Mouse (Mus musculus) gastrocnemius, adult 18-20 months (tissue): ENCODE measurements around the gene 4933405L10Rik. TPM values are rescaled to one million over a fixed set of nuclear protein-coding genes. Genes with fewer than 3 reads are reported as not detected.
A peak's percentile ranks its signal among the peaks of the same experiment; 100 is the strongest.

Experiments used
- DNase-seq: peaks from one replicate; pipeline ENCODE4 v3.0.0; 2021; ENCODE audit warnings: low spot score
- total RNA-seq, 2 experiments: library from RNA; stranded (reverse); gene quantifications; 2 replicates each; pipeline ENCODE4 v1.2.3; 2021

Gene 4933405L10Rik
- total RNA-seq, 2 experiments from 2014 or later, result not detected

DNA sequence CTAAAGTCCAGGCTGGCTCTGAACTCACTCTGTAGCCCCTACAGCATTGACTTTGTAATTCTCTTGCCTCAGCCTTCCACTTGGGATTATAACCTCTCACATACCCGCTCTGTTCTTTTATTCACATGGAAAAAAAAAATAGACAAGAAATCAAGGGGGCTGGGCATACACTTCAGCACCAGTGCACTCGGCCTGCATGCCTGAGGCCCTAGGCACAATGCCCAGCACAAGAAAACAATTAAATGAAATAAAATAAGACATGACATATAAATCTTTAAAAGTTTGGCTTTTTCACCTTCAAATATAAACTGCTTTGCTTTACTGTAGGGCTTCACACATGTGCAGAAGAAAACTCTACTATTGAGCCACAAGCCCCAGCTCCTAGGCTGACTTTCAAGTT is 46.5 kb downstream of the 4933405L10Rik start:
- no peak for DNase-seq

DNA sequence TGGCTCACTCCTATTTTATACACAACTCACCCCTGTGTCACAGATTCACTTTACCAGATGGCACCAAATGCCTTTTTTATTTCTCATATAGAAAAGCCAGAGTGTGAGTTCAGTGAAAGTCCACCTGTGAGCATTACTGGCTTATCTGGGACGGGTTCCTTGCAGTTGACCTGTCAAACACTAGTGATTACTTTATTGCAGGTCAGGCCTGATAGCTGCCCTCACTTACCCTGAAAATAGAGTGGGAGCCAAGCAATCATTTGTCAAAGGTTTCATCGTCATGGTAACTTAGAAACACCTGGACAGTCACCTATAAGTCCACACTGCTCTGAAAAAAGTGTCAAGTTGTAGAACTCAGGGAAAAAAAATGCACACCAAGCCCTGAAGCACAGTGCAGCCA is 47.2 kb downstream of the 4933405L10Rik start:
- DNase-seq, result no peak

DNA sequence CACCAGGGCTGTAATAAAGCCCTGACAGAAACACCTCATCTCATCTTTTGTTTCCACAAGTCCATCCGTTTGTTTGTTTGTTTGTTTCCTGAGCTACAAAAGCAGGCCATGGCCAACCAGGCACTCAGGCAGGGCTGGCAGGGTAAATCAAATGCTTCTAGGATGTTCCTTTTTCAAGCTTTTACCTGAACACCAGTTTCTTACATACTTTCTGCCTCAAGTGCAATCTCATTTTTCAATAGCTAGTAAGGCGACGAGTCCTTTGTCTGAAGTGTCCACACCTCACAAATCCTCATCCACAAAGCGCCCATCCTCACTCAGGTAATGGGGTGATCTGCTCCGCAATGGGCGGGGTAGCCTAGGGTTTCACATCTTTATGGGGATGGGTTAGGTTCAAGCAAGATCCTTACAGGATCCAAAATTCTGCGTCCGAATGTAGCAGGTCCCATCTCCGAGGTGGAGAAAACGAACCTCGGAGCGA is 50.4 kb downstream of the 4933405L10Rik start:
- no peak for DNase-seq

DNA sequence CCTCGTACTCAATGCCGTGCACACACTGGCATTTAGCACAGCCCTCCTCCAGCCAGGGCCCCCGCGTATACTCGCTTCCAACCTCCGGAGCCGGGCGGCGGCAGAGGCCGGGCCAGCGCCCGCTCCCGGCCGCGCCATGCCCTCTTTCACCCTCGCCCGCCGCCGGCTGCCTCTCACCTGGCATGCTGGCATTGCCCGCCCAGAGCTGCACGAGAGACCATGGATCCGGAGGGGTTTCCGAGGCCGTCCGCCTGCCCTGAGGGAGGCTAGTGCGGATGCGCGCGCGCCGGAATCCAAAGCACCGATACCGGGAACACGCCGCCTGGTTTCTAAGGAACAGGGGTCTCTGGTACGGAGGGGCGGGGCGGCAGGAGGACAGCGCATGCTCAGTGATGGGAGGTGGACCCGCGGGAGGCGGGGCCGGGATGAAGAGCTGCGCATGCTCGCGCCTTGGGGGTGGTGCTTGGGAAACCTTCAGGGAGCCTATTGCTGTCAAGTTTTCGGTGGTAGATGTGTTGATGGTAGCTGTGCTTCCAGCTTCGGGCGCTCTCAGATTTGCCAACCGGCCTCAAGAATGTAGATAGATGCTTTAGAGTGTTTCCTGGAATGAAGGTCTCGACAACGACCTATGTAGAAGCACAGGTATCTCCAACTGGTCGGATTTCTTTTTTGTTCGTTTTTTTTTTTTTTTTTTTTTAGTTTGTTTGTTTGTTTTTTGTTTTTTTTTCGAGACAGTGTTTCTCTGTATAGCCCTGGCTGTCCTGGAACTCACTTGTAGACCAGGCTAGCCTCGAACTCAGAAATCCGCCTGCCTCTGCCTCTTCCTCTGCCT is 51.0 kb downstream of the 4933405L10Rik start, which contains the start of gene Gfod2:
Gene Gfod2, minus strand, starts transcription at position 388 of the 832 bp plus-strand sequence.
- peak; percentile 98 for DNase-seq

Other genes with a start within 250 kb of the 4933405L10Rik start
- 10 to 100 TPM; 47.9 to 56.7 TPM for gene Tppp3, start 236.1 kb upstream of the 4933405L10Rik start, total RNA-seq
- gene Zdhhc1, start 210.8 kb upstream of the 4933405L10Rik start, total RNA-seq, result 10 to 100 TPM; 10.3 to 11.6 TPM
- under 1 TPM in 1 of 2 experiments, not detected in 1; 0.11 TPM for gene Hsd11b2, start 188.9 kb upstream of the 4933405L10Rik start, total RNA-seq
- gene Atp6v0d1, start 141.6 kb upstream of the 4933405L10Rik start, total RNA-seq, result 10 to 100 TPM; 40.1 to 42.7 TPM
- 10 to 100 TPM; 17.1 to 21.7 TPM for gene Ripor1, start 102.4 kb upstream of the 4933405L10Rik start, total RNA-seq
- 10 to 100 TPM; 33.6 to 34.2 TPM for gene Ctcf, start 71.1 kb upstream of the 4933405L10Rik start, total RNA-seq
- gene Agrp, start 70.3 kb upstream of the 4933405L10Rik start, total RNA-seq, result 1 to 10 TPM in 1 of 2 experiments, under 1 TPM in 1; 0.52 to 1.2 TPM
- under 1 TPM in 1 of 2 experiments, not detected in 1; 0.05 TPM for gene Carmil2, start 21.4 kb upstream of the 4933405L10Rik start, total RNA-seq
- gene Acd, start 6.6 kb upstream of the 4933405L10Rik start, total RNA-seq, result 1 to 10 TPM; 5.0 to 5.4 TPM
- gene Pard6a, start 6.5 kb upstream of the 4933405L10Rik start, total RNA-seq, result 1 to 10 TPM; 5.5 to 6.2 TPM
- 1 to 10 TPM in 1 of 2 experiments, under 1 TPM in 1; 0.69 to 1.4 TPM for gene Enkd1, start 555 bp downstream of the 4933405L10Rik start, total RNA-seq
- 1 to 10 TPM; 6.9 to 8.4 TPM for gene Gfod2, start 51.0 kb downstream of the 4933405L10Rik start, total RNA-seq
- 10 to 100 TPM; 25.6 to 27.4 TPM for gene Ranbp10, start 119.7 kb downstream of the 4933405L10Rik start, total RNA-seq
- gene Tsnaxip1, start 120.1 kb downstream of the 4933405L10Rik start, total RNA-seq, result not detected
- under 1 TPM; 0.93 to 0.98 TPM for gene Cenpt, start 145.6 kb downstream of the 4933405L10Rik start, total RNA-seq
- 10 to 100 TPM; 21.9 to 22.0 TPM for gene Thap11, start 147.5 kb downstream of the 4933405L10Rik start, total RNA-seq
- gene Nutf2, start 152.9 kb downstream of the 4933405L10Rik start, total RNA-seq, result 10 to 100 TPM; 43.7 to 44.5 TPM
- 10 to 100 TPM; 19.7 to 20.6 TPM for gene Edc4, start 173.2 kb downstream of the 4933405L10Rik start, total RNA-seq
- gene Nrn1l, start 185.9 kb downstream of the 4933405L10Rik start, total RNA-seq, result under 1 TPM in 1 of 2 experiments, not detected in 1; 0.76 TPM
- gene Pskh1, start 192.8 kb downstream of the 4933405L10Rik start, total RNA-seq, result 10 to 100 TPM; 13.5 to 13.6 TPM
- under 1 TPM in 1 of 2 experiments, not detected in 1; 0.37 TPM for gene Ctrl, start 226.2 kb downstream of the 4933405L10Rik start, total RNA-seq
- gene Psmb10, start 230.8 kb downstream of the 4933405L10Rik start, total RNA-seq, result 10 to 100 TPM; 19.4 to 27.2 TPM
- gene Lcat, start 235.7 kb downstream of the 4933405L10Rik start, total RNA-seq, result under 1 TPM; 0.16 to 0.66 TPM